Mouse (Mus musculus) liver, postnatal 0 days (tissue): ENCODE measurements around the gene Apba1.

Source experiments
- CTCF ChIP-seq: sonication (generic); IDR thresholded peaks from 2 replicates; pipeline ENCODE4 v1.5.1; 2016; ENCODE audit warnings: antibody characterized with exemption, low read depth
- EP300 ChIP-seq: IDR thresholded peaks from 2 replicates; pipeline ENCODE4 v1.6.1; 2016; ENCODE audit warnings: antibody characterized with exemption, low read depth, mild to moderate bottlenecking

DNA sequence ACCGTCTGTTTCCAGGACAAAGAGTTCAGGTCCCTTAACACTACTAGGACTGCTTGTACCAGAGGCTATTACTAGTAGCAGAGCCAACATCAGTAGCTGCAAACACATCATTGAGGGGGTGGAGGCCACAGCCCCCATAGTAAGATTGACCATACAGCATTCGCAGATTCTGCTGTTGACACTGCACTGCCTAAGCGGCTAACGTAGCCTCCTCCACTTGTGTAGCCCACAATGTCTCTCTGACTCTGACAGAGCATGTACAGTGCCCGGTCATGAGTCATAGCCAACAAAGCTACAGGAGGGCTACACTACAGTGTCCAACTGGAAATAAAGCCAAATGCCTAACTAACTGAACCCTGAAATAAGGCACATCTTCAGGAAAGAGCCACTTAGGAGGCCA lies 166.9 kb downstream of the Apba1 start:
- TF ChIP-seq CTCF, result no peak
- no peak for TF ChIP-seq EP300
